Mouse (Mus musculus) neural tube, embryonic 15.5 days (tissue): ENCODE measurements around the gene Tulp4. TPM values are rescaled to one million over a fixed set of nuclear protein-coding genes. Genes with fewer than 3 reads are reported as not detected.
"Not testable (repeated sequence)": the region's sequence is repeated elsewhere in the genome, so short reads cannot be mapped to it uniquely, and the experiment has no call there.

ENCODE experiments used
- ATAC-seq: fragments of 200-750 bp; cut with Nextera tagmentation; 2 replicates; pipeline ENCODE4 v1.8.0; 2017; ENCODE audit warnings: mild to moderate bottlenecking, moderate TSS enrichment, moderate library complexity; ENCODE audit not compliant: low FRiP score
- H3K27ac ChIP-seq: fragments of 300-500 bp; sonication (generic); replicated peaks from 2 replicates; pipeline ENCODE4 v1.5.1; 2015; ENCODE audit warnings: mild to moderate bottlenecking, inconsistent platforms
- H3K27me3 ChIP-seq: fragments of 300-500 bp; sonication (generic); replicated peaks from 2 replicates; pipeline ENCODE4 v1.6.1; 2015; ENCODE audit warnings: inconsistent platforms
- H3K36me3 ChIP-seq: fragments of 300-500 bp; sonication (generic); 2 replicates; pipeline ENCODE4 v1.6.1; 2015; ENCODE audit warnings: inconsistent platforms
- H3K4me1 ChIP-seq: fragments of 300-500 bp; sonication (generic); 2 replicates; pipeline ENCODE4 v1.6.1; 2015; ENCODE audit warnings: inconsistent platforms
- H3K4me2 ChIP-seq: fragments of 300-500 bp; sonication (generic); 2 replicates; pipeline ENCODE4 v1.6.1; 2015; ENCODE audit warnings: inconsistent platforms, mild to moderate bottlenecking, moderate library complexity
- H3K4me3 ChIP-seq: fragments of 300-500 bp; sonication (generic); replicated peaks from 2 replicates; pipeline ENCODE4 v1.5.1; 2015; ENCODE audit warnings: mild to moderate bottlenecking, inconsistent platforms
- H3K9ac ChIP-seq: fragments of 300-500 bp; sonication (generic); replicated peaks from 2 replicates; pipeline ENCODE4 v1.6.1; 2015; ENCODE audit warnings: mild to moderate bottlenecking, inconsistent platforms
- H3K9me3 ChIP-seq: fragments of 300-500 bp; sonication (generic); replicated peaks from 2 replicates; pipeline ENCODE4 v1.6.1; 2016; ENCODE audit warnings: inconsistent platforms
- WGBS: fragments of 180-500 bp; shearing (Covaris S2); methylation state at CpG from one replicate; pipeline ENCODE4 v1.1.7; 2015; ENCODE audit warnings: mixed read lengths; 5-methylcytosine and 5-hydroxymethylcytosine counted together
- polyA plus RNA-seq: library from polyadenylated mRNA; unstranded; fragments of >200 nt; fragmentation: Nextera tagmentation; extraction: Ambion mirVana; gene quantifications from 2 replicates; pipeline ENCODE4 v1.2.1, GENCODE M21; 2015

The Tulp4 gene
- polyA plus RNA-seq, 1 experiment from 2014 or later: 122 TPM

GRCm38 (mm10) chr17:6232633-6233032, 126.4 kb downstream of the Tulp4 start:
- WGBS: no CpG with 5 or more reads among the region's 7 CpGs
- not testable (repeated sequence) for ATAC-seq, H3K4me1 ChIP-seq, H3K9ac ChIP-seq, H3K36me3 ChIP-seq, H3K4me2 ChIP-seq, H3K27ac ChIP-seq, H3K27me3 ChIP-seq, H3K9me3 ChIP-seq, H3K4me3 ChIP-seq

GRCm38 (mm10) chr17:6251298-6251697, 145.1 kb downstream of the Tulp4 start:
- not testable (repeated sequence) for H3K4me1 ChIP-seq, H3K4me2 ChIP-seq, H3K27me3 ChIP-seq, H3K9me3 ChIP-seq, ATAC-seq, H3K27ac ChIP-seq, H3K36me3 ChIP-seq, H3K4me3 ChIP-seq, H3K9ac ChIP-seq
- WGBS: 100% methylated on average over 1 of the region's 1 CpGs

DNA sequence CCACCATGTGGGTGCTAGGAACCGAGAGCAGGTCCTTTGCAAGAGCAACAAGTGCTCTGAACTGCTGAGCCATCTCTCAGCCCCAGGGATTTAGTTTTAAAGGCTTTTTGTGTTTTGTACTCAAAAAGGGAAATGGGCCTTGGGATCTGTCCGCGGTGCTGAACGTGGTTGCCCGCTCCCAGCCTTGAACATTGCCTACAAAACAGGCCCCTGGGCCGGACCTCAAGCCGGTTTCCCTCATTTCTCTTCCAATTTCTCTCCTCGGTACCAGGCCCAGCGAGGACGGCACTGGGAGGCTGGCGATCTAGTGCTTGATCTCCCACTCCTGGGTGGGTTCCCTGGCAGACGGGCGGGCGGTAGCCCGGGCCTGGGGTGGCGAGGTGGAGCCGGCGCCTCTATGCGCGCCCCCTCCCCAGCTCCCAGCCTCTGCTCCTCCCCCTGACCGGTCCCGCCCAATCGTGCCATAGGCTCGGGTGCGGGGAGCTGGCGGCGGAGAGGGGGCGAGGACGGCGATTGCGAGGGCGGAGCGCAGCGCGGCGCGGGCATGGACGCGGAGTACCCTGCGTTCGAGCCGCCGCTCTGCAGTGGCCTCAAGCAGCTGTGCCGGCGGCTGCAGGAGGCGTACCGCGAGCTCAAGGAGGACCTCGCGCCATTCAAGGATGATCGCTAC, 150.3 kb downstream of the Tulp4 start, which contains the start of gene Tmem181a:
Gene Tmem181a (plus strand): TSS at position 461 of the 670 bp plus-strand sequence.
- ATAC-seq: peak; percentile 93
- H3K27ac ChIP-seq: peak within 1 kb of the TSS; percentile 69; the same call in 1 of the 2 replicates

DNA sequence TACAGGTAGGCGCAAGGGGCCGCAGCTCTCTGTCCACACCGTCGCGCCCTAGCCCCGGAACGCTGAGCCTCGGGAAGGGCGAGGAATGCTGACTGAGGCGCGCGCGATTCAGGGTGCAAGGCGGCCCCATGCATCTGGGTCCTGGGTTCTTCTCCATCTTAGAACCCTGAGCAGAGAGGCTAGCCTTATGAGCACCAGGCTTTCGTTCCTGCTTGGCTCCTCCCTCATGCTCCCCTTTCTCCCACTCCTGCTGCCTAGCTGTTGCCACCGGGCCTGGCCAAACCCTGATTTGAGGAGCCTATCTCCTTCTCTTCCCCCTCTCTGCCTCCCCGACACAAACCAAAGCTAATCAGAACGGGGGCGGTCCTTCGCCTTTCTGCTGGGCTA, 150.8 kb downstream of the Tulp4 start:
- H3K9me3 ChIP-seq, H3K4me1 ChIP-seq, H3K36me3 ChIP-seq, H3K27me3 ChIP-seq: not testable (repeated sequence)
- peak overlapping the region; percentile 54 for H3K4me2 ChIP-seq
- H3K9ac ChIP-seq: peak overlapping the region; percentile 47; the same call in 1 of the 2 replicates
- peak overlapping the region; percentile 42 for H3K4me3 ChIP-seq
- peak; percentile 80 for ATAC-seq
- peak overlapping the region; percentile 69; the same call in 1 of the 2 replicates for H3K27ac ChIP-seq
- WGBS: under 1% methylated on average over 14 of the region's 20 CpGs

More for the DNA sequence above, 150.3 kb downstream of the Tulp4 start, which contains the start of gene Tmem181a:
- 0% methylated on average over 1 of the region's 51 CpGs for WGBS
- not testable (repeated sequence) for H3K4me1 ChIP-seq, H3K27me3 ChIP-seq, H3K36me3 ChIP-seq, H3K9me3 ChIP-seq
- peak within 1 kb of the TSS; percentile 42 for H3K4me3 ChIP-seq
- peak within 1 kb of the TSS; percentile 47; the same call in 1 of the 2 replicates for H3K9ac ChIP-seq
- H3K4me2 ChIP-seq: peak within 1 kb of the TSS; percentile 54

DNA sequence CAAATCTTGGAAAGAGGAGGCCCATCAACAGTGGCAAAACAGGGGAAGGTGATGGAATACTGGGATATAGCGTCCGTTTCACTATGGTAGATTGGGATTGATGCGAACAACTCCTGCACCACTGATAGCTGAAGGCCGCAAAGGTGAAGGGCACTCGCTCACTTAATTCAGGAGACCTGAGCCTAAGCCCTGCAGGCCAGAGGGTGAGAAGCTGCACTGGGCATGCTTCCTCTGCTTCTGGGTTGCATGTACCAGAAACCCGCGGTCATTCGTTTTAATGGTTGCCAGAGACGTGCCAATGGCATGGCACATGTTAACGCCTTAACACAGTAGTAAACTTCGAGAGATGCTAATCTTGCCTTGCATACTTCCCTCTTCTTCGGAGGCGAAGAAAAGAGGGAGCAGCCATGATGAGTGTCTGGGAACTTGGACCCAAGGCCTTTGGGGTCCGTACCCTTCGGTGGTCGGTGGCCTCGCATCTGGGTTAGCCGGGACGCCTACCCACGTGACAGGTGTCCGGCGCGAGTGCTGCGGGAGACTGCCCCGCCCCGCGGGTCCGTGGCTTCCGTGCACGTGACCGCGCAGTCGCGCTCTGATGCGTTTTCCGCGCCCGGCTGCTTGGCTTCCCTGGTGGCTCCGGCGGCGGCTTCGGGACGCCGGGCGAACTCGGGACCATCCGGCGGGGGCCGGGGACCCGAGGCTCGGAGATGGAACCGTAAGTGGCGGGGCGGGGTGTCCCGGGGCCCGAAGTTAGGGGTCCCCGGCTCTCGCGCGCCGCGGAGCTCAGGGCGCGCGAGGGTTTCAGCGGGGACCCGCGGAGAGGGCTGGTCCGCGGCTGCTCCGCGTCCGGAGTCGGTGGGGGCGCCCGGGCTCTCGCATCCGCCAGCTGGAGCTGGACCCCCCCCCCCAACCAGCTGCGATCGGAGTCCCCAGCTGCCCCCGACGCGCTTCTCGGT, 163.9 kb downstream of the Tulp4 start:
- H3K4me1 ChIP-seq, H3K36me3 ChIP-seq, H3K27ac ChIP-seq, H3K27me3 ChIP-seq, H3K9me3 ChIP-seq: not testable (repeated sequence)
- under 1% methylated on average over 49 of the region's 84 CpGs for WGBS
- H3K4me3 ChIP-seq: peak overlapping the region; percentile 48
- peak overlapping the region; percentile 69 for H3K4me2 ChIP-seq
- peak; percentile 87 for ATAC-seq
- peak overlapping the region; percentile 47 for H3K9ac ChIP-seq

DNA sequence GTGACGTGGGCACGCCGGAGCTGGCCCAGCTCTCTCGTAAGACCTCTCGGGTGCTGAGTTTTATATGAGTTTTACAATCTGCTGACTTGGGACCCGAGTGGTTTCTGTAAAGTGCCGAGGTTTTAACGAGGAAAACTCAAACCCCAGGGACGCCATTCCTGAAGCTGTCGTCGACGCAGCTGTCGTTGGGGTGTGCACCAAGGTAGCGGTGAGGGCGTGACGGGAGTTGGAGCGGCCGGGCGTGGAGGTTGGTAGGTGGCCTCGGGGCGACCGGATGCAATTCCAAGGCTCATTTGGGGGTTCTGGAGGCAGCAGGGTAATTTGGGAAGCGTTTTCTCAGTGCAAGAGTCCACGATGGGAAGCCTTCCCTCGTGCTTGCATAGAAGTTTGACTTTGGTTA, 164.6 kb downstream of the Tulp4 start:
- not testable (repeated sequence) for H3K27me3 ChIP-seq, H3K4me1 ChIP-seq, ATAC-seq, H3K27ac ChIP-seq, H3K36me3 ChIP-seq, H3K9me3 ChIP-seq
- under 1% methylated on average over 25 of the region's 25 CpGs for WGBS
- peak overlapping the region; percentile 69 for H3K4me2 ChIP-seq
- H3K4me3 ChIP-seq: peak overlapping the region; percentile 48
- H3K9ac ChIP-seq: peak overlapping the region; percentile 47

DNA sequence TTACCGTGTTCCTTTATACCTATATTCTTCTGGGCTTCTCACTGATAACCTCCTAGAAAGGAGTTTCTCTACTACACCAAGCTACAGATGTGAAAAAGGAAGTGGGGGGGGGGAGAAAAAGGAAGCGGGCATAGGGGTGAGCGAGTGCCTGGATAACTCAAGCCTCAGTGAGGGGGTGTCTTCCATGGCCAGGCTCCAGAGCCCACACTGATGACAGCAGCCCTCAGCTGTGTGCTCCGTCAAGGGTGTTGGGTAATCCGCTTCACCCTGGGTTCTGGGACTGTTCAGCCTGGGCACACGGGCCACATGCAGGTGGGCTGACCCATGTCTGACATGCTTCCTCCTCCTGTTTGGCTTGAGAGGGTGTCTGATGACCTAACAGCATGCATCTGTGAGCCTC, 165.7 kb downstream of the Tulp4 start:
- not testable (repeated sequence) for ATAC-seq, H3K9ac ChIP-seq, H3K4me1 ChIP-seq, H3K27ac ChIP-seq, H3K9me3 ChIP-seq, H3K36me3 ChIP-seq, H3K27me3 ChIP-seq, H3K4me3 ChIP-seq, H3K4me2 ChIP-seq
- WGBS: 92% methylated on average over 6 of the region's 6 CpGs

GRCm38 (mm10) chr17:6274693-6275092, 168.5 kb downstream of the Tulp4 start:
- WGBS: 98% methylated on average over 5 of the region's 6 CpGs
- not testable (repeated sequence) for H3K27me3 ChIP-seq, ATAC-seq, H3K4me2 ChIP-seq, H3K4me1 ChIP-seq, H3K9ac ChIP-seq, H3K27ac ChIP-seq, H3K4me3 ChIP-seq, H3K36me3 ChIP-seq, H3K9me3 ChIP-seq

- 77% methylated on average over 8 of the region's 8 CpGs for WGBS
- H3K4me3 ChIP-seq, ATAC-seq, H3K36me3 ChIP-seq, H3K27me3 ChIP-seq, H3K4me1 ChIP-seq, H3K4me2 ChIP-seq, H3K9me3 ChIP-seq, H3K9ac ChIP-seq, H3K27ac ChIP-seq: not testable (repeated sequence)
These were observed 173.0 kb downstream of the Tulp4 start for GRCm38 (mm10) chr17:6279205-6279604.

DNA sequence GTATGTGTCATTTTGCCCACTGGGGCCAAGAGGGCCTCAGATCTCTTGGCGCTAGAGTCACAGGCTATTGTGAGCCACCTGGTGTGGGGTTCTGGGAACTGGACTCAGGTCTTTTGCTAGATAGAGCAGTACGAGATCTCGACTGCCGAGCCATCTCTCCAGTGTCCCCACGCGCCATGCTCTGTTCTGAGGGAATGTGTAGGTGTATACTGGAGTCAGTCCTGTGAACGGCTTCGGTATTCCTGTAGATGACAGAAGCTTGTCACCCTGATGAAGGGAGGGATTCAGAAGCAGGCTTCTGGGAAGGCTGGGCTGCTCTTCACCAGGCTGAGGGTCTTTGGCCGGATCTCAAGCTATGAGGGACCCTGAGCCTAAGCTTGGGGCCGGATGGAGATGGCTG, 173.5 kb downstream of the Tulp4 start:
- H3K9ac ChIP-seq, H3K9me3 ChIP-seq, H3K36me3 ChIP-seq, H3K4me3 ChIP-seq, H3K27ac ChIP-seq, H3K27me3 ChIP-seq, ATAC-seq, H3K4me1 ChIP-seq, H3K4me2 ChIP-seq: not testable (repeated sequence)
- WGBS: 94% methylated on average over 10 of the region's 10 CpGs

- not testable (repeated sequence) for H3K9ac ChIP-seq, ATAC-seq, H3K27me3 ChIP-seq, H3K4me1 ChIP-seq, H3K27ac ChIP-seq, H3K4me3 ChIP-seq, H3K4me2 ChIP-seq, H3K36me3 ChIP-seq, H3K9me3 ChIP-seq
- 96% methylated on average over 18 of the region's 19 CpGs for WGBS
These were observed 174.3 kb downstream of the Tulp4 start for GRCm38 (mm10) chr17:6280513-6280912.

GRCm38 (mm10) chr17:6283137-6283536, 176.9 kb downstream of the Tulp4 start:
- not testable (repeated sequence) for H3K27ac ChIP-seq, ATAC-seq, H3K4me3 ChIP-seq, H3K27me3 ChIP-seq, H3K4me2 ChIP-seq, H3K4me1 ChIP-seq, H3K36me3 ChIP-seq, H3K9ac ChIP-seq, H3K9me3 ChIP-seq
- WGBS: 97% methylated on average over 8 of the region's 10 CpGs
